Mouse (Mus musculus) CD4-positive, CD25-positive, alpha-beta regulatory T cell, adult 4 months (primary cell): Measurements from ENCODE around the gene Cybrd1. TPM values are rescaled to one million over a fixed set of nuclear protein-coding genes. Genes with fewer than 3 reads are reported as not detected.

Experiments used
- ATAC-seq: one replicate; pipeline ENCODE4 v1.8.0; 2017
- polyA plus RNA-seq, 2 experiments: library from polyadenylated mRNA; unstranded; fragments of 100-300 nt; shearing (Covaris generic); gene quantifications; one replicate each; pipeline ENCODE4 v1.2.1; 2017

The Cybrd1 gene
- polyA plus RNA-seq, 2 experiments from 2014 or later: 0.25 to 0.26 TPM

GRCm38 (mm10) chr2:71127779-71128534, 10.2 kb downstream of the Cybrd1 start:
- ATAC-seq: peak; percentile 64

- no peak for ATAC-seq
Measured at GRCm38 (mm10) chr2:71130366-71130765, 12.6 kb downstream of the Cybrd1 start.

GRCm38 (mm10) chr2:71131866-71132496, 14.3 kb downstream of the Cybrd1 start:
- ATAC-seq: no peak

- ATAC-seq: no peak
Measured at GRCm38 (mm10) chr2:71134041-71134505, 16.4 kb downstream of the Cybrd1 start.

GRCm38 (mm10) chr2:71134836-71135235, 17.1 kb downstream of the Cybrd1 start:
- no peak for ATAC-seq

- no peak for ATAC-seq
Measured at GRCm38 (mm10) chr2:71140622-71141021, 22.9 kb downstream of the Cybrd1 start.

- no peak for ATAC-seq
Measured at GRCm38 (mm10) chr2:71142410-71142809, 24.7 kb downstream of the Cybrd1 start.

- ATAC-seq: no peak
Measured at GRCm38 (mm10) chr2:71145853-71146252, 28.1 kb downstream of the Cybrd1 start.

GRCm38 (mm10) chr2:71146266-71146665, 28.5 kb downstream of the Cybrd1 start:
- no peak for ATAC-seq

- ATAC-seq: no peak
Measured at GRCm38 (mm10) chr2:71147816-71148215, 30.1 kb downstream of the Cybrd1 start.

GRCm38 (mm10) chr2:71152170-71152569, 34.4 kb downstream of the Cybrd1 start:
- ATAC-seq: no peak

GRCm38 (mm10) chr2:71155486-71155885, 37.8 kb downstream of the Cybrd1 start:
- peak; percentile 86 for ATAC-seq

GRCm38 (mm10) chr2:71156446-71156845, 38.7 kb downstream of the Cybrd1 start:
- ATAC-seq: no peak

GRCm38 (mm10) chr2:71157881-71158280, 40.2 kb downstream of the Cybrd1 start:
- ATAC-seq: no peak

GRCm38 (mm10) chr2:71159576-71160306, 42.0 kb downstream of the Cybrd1 start:
- no peak for ATAC-seq

GRCm38 (mm10) chr2:71160307-71160861, 42.7 kb downstream of the Cybrd1 start:
- no peak for ATAC-seq

GRCm38 (mm10) chr2:71161558-71161957, 43.8 kb downstream of the Cybrd1 start:
- no peak for ATAC-seq

GRCm38 (mm10) chr2:71162831-71163621, 45.3 kb downstream of the Cybrd1 start:
- ATAC-seq: no peak

- no peak for ATAC-seq
Measured at GRCm38 (mm10) chr2:71167211-71167610, 49.5 kb downstream of the Cybrd1 start.

- no peak for ATAC-seq
Measured at GRCm38 (mm10) chr2:71168461-71169021, 50.8 kb downstream of the Cybrd1 start.

GRCm38 (mm10) chr2:71173031-71173430, 55.3 kb downstream of the Cybrd1 start:
- no peak for ATAC-seq
